Comparison of ENCODE assay signal across 7 mouse cellular contexts in genomic region chr11:69070093-69070492, GRCm38 (mm10). TPM values are rescaled to one million over a fixed set of nuclear protein-coding genes. Genes with fewer than 3 reads are reported as not detected.
DNase-seq lines count a peak whose midpoint lies in the region; ATAC-seq and TF ChIP-seq lines count a peak whose summit lies in the region.

No protein-coding gene starts in this region.

- no peaks in the 10 kb centered on the region for H3K36me3 ChIP-seq in neural tube, embryonic 11.5 days (ENCODE audit: control insufficient read depth, insufficient read depth, low read length)
- H3K36me3 ChIP-seq in forebrain, embryonic 14.5 days (ENCODE audit: control insufficient read depth, insufficient read depth, low read length): no peaks in the 10 kb centered on the region
- H3K36me3 ChIP-seq in limb, embryonic 14.5 days (ENCODE audit: control insufficient read depth, insufficient read depth, low read length): no peaks in the 10 kb centered on the region
- H3K36me3 ChIP-seq in small intestine, adult 2 months (ENCODE audit: control insufficient read depth, insufficient read depth, low read length): no peaks in the 10 kb centered on the region

- H3K9ac ChIP-seq in neural tube, embryonic 11.5 days (ENCODE audit: low read length): peak overlapping the region; percentile 85
- peak overlapping the region; percentile 80 for H3K9ac ChIP-seq in forebrain, embryonic 14.5 days (ENCODE audit: low read length)
- H3K9ac ChIP-seq in limb, embryonic 14.5 days (ENCODE audit: low read depth, low read length, severe bottlenecking): peak overlapping the region; percentile 80

- no peaks in the 10 kb centered on the region for H3K9me3 ChIP-seq in neural tube, embryonic 11.5 days (ENCODE audit: control insufficient read depth, low read length)
- H3K9me3 ChIP-seq in forebrain, embryonic 14.5 days (replicated peaks; ENCODE audit: control insufficient read depth, low read length): no peaks in the 10 kb centered on the region
- no peaks in the 10 kb centered on the region for H3K9me3 ChIP-seq in limb, embryonic 14.5 days (ENCODE audit: control insufficient read depth, low read length)

- TF ChIP-seq POLR2A in limb, embryonic 14.5 days (IDR thresholded peaks at IDR 0.05; ENCODE audit: borderline replicate concordance, extremely low read depth, insufficient read depth, insufficient read length): no peak
- TF ChIP-seq POLR2A in small intestine, adult 2 months (IDR thresholded peaks at IDR 0.05; ENCODE audit: low read depth, low read length): no peak

- ATAC-seq in neural tube, embryonic 11.5 days (ENCODE audit: insufficient read depth, low FRiP score, low TSS enrichment): no peak
- ATAC-seq in forebrain, embryonic 14.5 days: no peak
- ATAC-seq in limb, embryonic 14.5 days (ENCODE audit: low FRiP score, low read depth): no peak
- ATAC-seq in cerebellum, adult (ENCODE audit: insufficient number of reproducible peaks, low FRiP score, low TSS enrichment): no peak

- H3K4me1 ChIP-seq in neural tube, embryonic 11.5 days (ENCODE audit: control insufficient read depth, insufficient read depth, low read length): peaks cover 11% of the 10 kb centered on the region
- peaks cover 13% of the 10 kb centered on the region; the same call in 1 of the 2 replicates for H3K4me1 ChIP-seq in forebrain, embryonic 14.5 days (ENCODE audit: control insufficient read depth, insufficient read depth, low read length)
- peaks cover 27% of the 10 kb centered on the region for H3K4me1 ChIP-seq in limb, embryonic 14.5 days (ENCODE audit: control insufficient read depth, insufficient read depth, low read length)
- H3K4me1 ChIP-seq in small intestine, adult 2 months (ENCODE audit: control insufficient read depth, insufficient read depth, insufficient read length, low read length): peaks cover 10% of the 10 kb centered on the region; the same call in 1 of the 2 replicates

- no peaks in the 10 kb centered on the region for H3K27me3 ChIP-seq in neural tube, embryonic 11.5 days (ENCODE audit: control insufficient read depth, insufficient read depth, low read length)
- no peaks in the 10 kb centered on the region for H3K27me3 ChIP-seq in forebrain, embryonic 14.5 days (replicated peaks; ENCODE audit: control insufficient read depth, insufficient read depth, low read length)
- no peaks in the 10 kb centered on the region for H3K27me3 ChIP-seq in limb, embryonic 14.5 days (ENCODE audit: control insufficient read depth, insufficient read depth, low read length)
- H3K27me3 ChIP-seq in small intestine, adult 2 months (ENCODE audit: control insufficient read depth, insufficient read depth, low read length): no peaks in the 10 kb centered on the region

- no peak; the same call in 1 of the 2 replicates for TF ChIP-seq CTCF in small intestine, adult 2 months (IDR thresholded peaks at IDR 0.05; ENCODE audit: extremely low read depth, insufficient read length, insufficient replicate concordance, low read depth, low read length)

- under 1% methylated on average over 13 of the region's 13 CpGs for WGBS in neural tube, embryonic 11.5 days
- WGBS in forebrain, embryonic 14.5 days: under 1% methylated on average over 13 of the region's 13 CpGs
- 1% methylated on average over 13 of the region's 13 CpGs for WGBS in limb, embryonic 14.5 days
- 2% methylated on average over 13 of the region's 13 CpGs for WGBS in small intestine, adult 2 months

- H3K27ac ChIP-seq in neural tube, embryonic 11.5 days (ENCODE audit: low read depth, low read length): peak overlapping the region; percentile 64
- H3K27ac ChIP-seq in forebrain, embryonic 14.5 days (ENCODE audit: low read depth, low read length): peak overlapping the region; percentile 75
- peak overlapping the region; percentile 94 for H3K27ac ChIP-seq in limb, embryonic 14.5 days (replicated peaks; ENCODE audit: low read depth, low read length)
- H3K27ac ChIP-seq in small intestine, adult 2 months (ENCODE audit: insufficient read depth, low read depth, low read length): peak overlapping the region; percentile 60

- peak overlapping the region; percentile 75 for H3K4me2 ChIP-seq in neural tube, embryonic 11.5 days (ENCODE audit: low read depth)
- peak overlapping the region; percentile 77 for H3K4me2 ChIP-seq in forebrain, embryonic 14.5 days (ENCODE audit: low read length)
- peak overlapping the region; percentile 86 for H3K4me2 ChIP-seq in limb, embryonic 14.5 days (replicated peaks; ENCODE audit: low read depth, low read length, severe bottlenecking)

- H3K4me3 ChIP-seq in neural tube, embryonic 11.5 days (ENCODE audit: low read depth, low read length): peak overlapping the region; percentile 47
- H3K4me3 ChIP-seq in forebrain, embryonic 14.5 days (ENCODE audit: low read depth, low read length): peak overlapping the region; percentile 48
- H3K4me3 ChIP-seq in limb, embryonic 14.5 days (replicated peaks; ENCODE audit: low read length): peak overlapping the region; percentile 63
- H3K4me3 ChIP-seq in small intestine, adult 2 months (ENCODE audit: low read depth, low read length): peak overlapping the region; percentile 74

- no peak for DNase-seq in neural tube, embryonic 11.5 days (ENCODE audit: low spot score)
- DNase-seq in neural tube, embryonic 10.5 days (ENCODE audit: extremely low spot score, low spot score): no peak
- DNase-seq in forebrain, embryonic 14.5 days (ENCODE audit: low spot score): no peak
- DNase-seq in limb, embryonic 14.5 days (ENCODE audit: low spot score): no peak
- no peak for DNase-seq in B cell, adult 2 months

RNA-seq across cellular contexts. Expression of gene Tmem107, which starts 0.5 kb away (rescaled TPM):
- 40.8 and 43.5 TPM in 2 replicates for polyA plus RNA-seq in neural tube, embryonic 11.5 days (2014; fragmentation: Nextera tagmentation; extraction: Ambion mirVana)
- polyA plus RNA-seq in forebrain, embryonic 14.5 days (2014; fragmentation: Nextera tagmentation; extraction: Ambion mirVana): 45.2 and 49.6 TPM in 2 replicates
- 47.8 and 71.0 TPM in 2 replicates for polyA plus RNA-seq in limb, embryonic 14.5 days (2012; rRNA removed)
- 54.4 and 55.2 TPM in 2 replicates for polyA plus RNA-seq in limb, embryonic 14.5 days (2014; fragmentation: Nextera tagmentation; extraction: Ambion mirVana)
- 11.8 and 12.8 TPM in 2 replicates for polyA plus RNA-seq in small intestine, adult 2 months (2012; rRNA removed)

RNA-seq across cellular contexts. Expression of gene Borcs6, which starts 10.6 kb away (rescaled TPM):
- 10.5 and 11.4 TPM in 2 replicates for polyA plus RNA-seq in neural tube, embryonic 11.5 days (2014; fragmentation: Nextera tagmentation; extraction: Ambion mirVana)
- polyA plus RNA-seq in forebrain, embryonic 14.5 days (2014; fragmentation: Nextera tagmentation; extraction: Ambion mirVana): 10.7 and 13.9 TPM in 2 replicates
- polyA plus RNA-seq in limb, embryonic 14.5 days (2012; rRNA removed): 15.2 and 15.6 TPM in 2 replicates
- 12.3 and 13.9 TPM in 2 replicates for polyA plus RNA-seq in limb, embryonic 14.5 days (2014; fragmentation: Nextera tagmentation; extraction: Ambion mirVana)
- 13.2 and 28.5 TPM in 2 replicates for polyA plus RNA-seq in small intestine, adult 2 months (2012; rRNA removed)

RNA-seq across cellular contexts. Expression of gene Vamp2, which starts 18.2 kb away (rescaled TPM):
- polyA plus RNA-seq in neural tube, embryonic 11.5 days (2014; fragmentation: Nextera tagmentation; extraction: Ambion mirVana): 112 TPM in 2 replicates
- polyA plus RNA-seq in forebrain, embryonic 14.5 days (2014; fragmentation: Nextera tagmentation; extraction: Ambion mirVana): 124 and 188 TPM in 2 replicates
- polyA plus RNA-seq in limb, embryonic 14.5 days (2012; rRNA removed): 199 and 224 TPM in 2 replicates
- polyA plus RNA-seq in limb, embryonic 14.5 days (2014; fragmentation: Nextera tagmentation; extraction: Ambion mirVana): 89.8 and 98.1 TPM in 2 replicates
- 33.5 and 84.4 TPM in 2 replicates for polyA plus RNA-seq in small intestine, adult 2 months (2012; rRNA removed)

RNA-seq across cellular contexts. Expression of gene Aurkb, which starts 24.6 kb away (rescaled TPM):
- 154 and 155 TPM in 2 replicates for polyA plus RNA-seq in neural tube, embryonic 11.5 days (2014; fragmentation: Nextera tagmentation; extraction: Ambion mirVana)
- polyA plus RNA-seq in forebrain, embryonic 14.5 days (2014; fragmentation: Nextera tagmentation; extraction: Ambion mirVana): 69.2 and 74.0 TPM in 2 replicates
- polyA plus RNA-seq in limb, embryonic 14.5 days (2012; rRNA removed): 124 and 144 TPM in 2 replicates
- polyA plus RNA-seq in limb, embryonic 14.5 days (2014; fragmentation: Nextera tagmentation; extraction: Ambion mirVana): 109 and 116 TPM in 2 replicates
- 15.5 and 30.8 TPM in 2 replicates for polyA plus RNA-seq in small intestine, adult 2 months (2012; rRNA removed)

RNA-seq across cellular contexts. Expression of gene Per1, which starts 24.9 kb away (rescaled TPM):
- 10.7 and 10.9 TPM in 2 replicates for polyA plus RNA-seq in neural tube, embryonic 11.5 days (2014; fragmentation: Nextera tagmentation; extraction: Ambion mirVana)
- 6.8 and 11.6 TPM in 2 replicates for polyA plus RNA-seq in forebrain, embryonic 14.5 days (2014; fragmentation: Nextera tagmentation; extraction: Ambion mirVana)
- 19.3 and 25.4 TPM in 2 replicates for polyA plus RNA-seq in limb, embryonic 14.5 days (2012; rRNA removed)
- polyA plus RNA-seq in limb, embryonic 14.5 days (2014; fragmentation: Nextera tagmentation; extraction: Ambion mirVana): 16.0 and 22.5 TPM in 2 replicates
- polyA plus RNA-seq in small intestine, adult 2 months (2012; rRNA removed): 5.4 and 13.9 TPM in 2 replicates
